Comparison of ENCODE assay signal across 12 mouse cellular contexts in genomic region chr7:64185203-64185931, GRCm38 (mm10). TPM values are rescaled to one million over a fixed set of nuclear protein-coding genes. Genes with fewer than 3 reads are reported as not detected.
DNase-seq lines count a peak whose midpoint lies in the region; ATAC-seq lines count a peak whose summit lies in the region.
"Had no signal": no experiment of that assay in that cellular context is flagged by ENCODE, and none has a peak within 500 bp of the region (broad histone marks: within the 10 kb centered on the region; RNA-seq: fewer than 3 reads in every experiment).

No protein-coding gene starts in this region.

- H3K9me3 ChIP-seq in kidney, embryonic 15.5 days (replicated peaks), result no peaks in the 10 kb centered on the region
- H3K9me3 ChIP-seq in forebrain, embryonic 12.5 days, result no peaks in the 10 kb centered on the region
- no peaks in the 10 kb centered on the region for H3K9me3 ChIP-seq in midbrain, embryonic 13.5 days

- WGBS in kidney, embryonic 15.5 days, result 39% methylated on average over 10 of the region's 10 CpGs
- WGBS in forebrain, embryonic 12.5 days, result 29% methylated on average over 10 of the region's 10 CpGs
- 31% methylated on average over 10 of the region's 10 CpGs for whole genome bisulfite sequencing in midbrain, embryonic 13.5 days

- no peak overlapping the region for H3K9ac ChIP-seq in kidney, embryonic 15.5 days
- H3K9ac ChIP-seq in forebrain, embryonic 12.5 days, result no peak overlapping the region
- no peak overlapping the region for H3K9ac ChIP-seq in midbrain, embryonic 13.5 days (replicated peaks)

- no peaks in the 10 kb centered on the region for H3K36me3 ChIP-seq in kidney, embryonic 15.5 days
- no peaks in the 10 kb centered on the region for H3K36me3 ChIP-seq in forebrain, embryonic 12.5 days (replicated peaks)
- H3K36me3 ChIP-seq in midbrain, embryonic 13.5 days, result no peaks in the 10 kb centered on the region

- no peak overlapping the region for H3K4me3 ChIP-seq in kidney, embryonic 15.5 days (replicated peaks)
- H3K4me3 ChIP-seq in forebrain, embryonic 12.5 days (replicated peaks), result no peak overlapping the region
- no peak overlapping the region for H3K4me3 ChIP-seq in midbrain, embryonic 13.5 days (replicated peaks)
- H3K4me3 ChIP-seq: myocyte had no signal

- ATAC-seq in kidney, embryonic 15.5 days (replicated peaks; ENCODE audit: low FRiP score), result 0 out of 2 replicates have a peak, but pooled peaks have one; percentile 22
- ATAC-seq in forebrain, embryonic 12.5 days (ENCODE audit: low FRiP score), result peak; percentile 57; the same call in 1 of the 2 replicates
- peak; percentile 70 for ATAC-seq in midbrain, embryonic 13.5 days
- no peak for ATAC-seq in monocyte, adult 5-6 weeks (replicated peaks; ENCODE audit: insufficient number of reproducible peaks, low FRiP score, low TSS enrichment, poor library complexity, severe bottlenecking)

- no peak overlapping the region for H3K4me2 ChIP-seq in kidney, embryonic 15.5 days
- H3K4me2 ChIP-seq in forebrain, embryonic 12.5 days, result 0 out of 2 replicates have a peak overlapping the region, but pooled peaks have one; percentile 11
- no peak overlapping the region for H3K4me2 ChIP-seq in midbrain, embryonic 13.5 days (replicated peaks)

- DNase-seq in kidney, postnatal 25 days, result no peak
- DNase-seq in ovary, adult 18-20 months (ENCODE audit: low spot score), result no peak
- DNase-seq in urinary bladder, postnatal 25 days (ENCODE audit: low spot score), result no peak
- no peak for DNase-seq in spleen, postnatal 14 days (ENCODE audit: low spot score in 2 of 2)
- DNase-seq: adrenal gland, postnatal 36 days had no signal

- no peak overlapping the region for H3K27ac ChIP-seq in kidney, embryonic 15.5 days
- H3K27ac ChIP-seq in forebrain, embryonic 12.5 days, result no peak overlapping the region
- peak overlapping the region; percentile 14; the same call in 1 of the 2 replicates for H3K27ac ChIP-seq in midbrain, embryonic 13.5 days

- H3K4me1 ChIP-seq in kidney, embryonic 15.5 days, result no peaks in the 10 kb centered on the region
- H3K4me1 ChIP-seq in forebrain, embryonic 12.5 days, result peaks cover 9% of the 10 kb centered on the region
- H3K4me1 ChIP-seq in midbrain, embryonic 13.5 days (replicated peaks), result peaks cover 11% of the 10 kb centered on the region

- H3K27me3 ChIP-seq in kidney, embryonic 15.5 days, result 0 out of 2 replicates have a peak, but pooled peaks cover 3% of the 10 kb centered on the region
- peaks cover 9% of the 10 kb centered on the region for H3K27me3 ChIP-seq in forebrain, embryonic 12.5 days
- H3K27me3 ChIP-seq in midbrain, embryonic 13.5 days, result no peaks in the 10 kb centered on the region
- H3K27me3 ChIP-seq: CH12.LX had no signal

RNA-seq across cellular contexts. Expression of gene Trpm1, which starts 31.7 kb away (rescaled TPM):
- polyA plus RNA-seq in kidney, embryonic 15.5 days (2015; fragmentation: Nextera tagmentation; extraction: Ambion mirVana), result not detected in 2 replicates
- 0.63 and 2.0 TPM in 2 replicates for polyA plus RNA-seq in forebrain, embryonic 12.5 days (2016; fragmentation: Nextera tagmentation; extraction: Ambion mirVana)
- 0.47 and 0.49 TPM in 2 replicates for polyA plus RNA-seq in midbrain, embryonic 13.5 days (2015; fragmentation: Nextera tagmentation; extraction: Ambion mirVana)
- total RNA-seq in monocyte, adult 5-6 weeks (2017), result not detected in 3 replicates
- total RNA-seq: adrenal gland, postnatal 36 days had no signal
- polyA plus RNA-seq: liver, embryonic 16.5 days had no signal
